8 mouse cellular contexts compared by ENCODE assay signal in genomic region chr13:110395916-110396685, GRCm38 (mm10). TPM values are rescaled to one million over a fixed set of nuclear protein-coding genes. Genes with fewer than 3 reads are reported as not detected.
DNase-seq lines count a peak whose midpoint lies in the region; ATAC-seq and TF ChIP-seq lines count a peak whose summit lies in the region.

No protein-coding gene starts in this region.

- TF ChIP-seq CTCF in C2C12 (IDR thresholded peaks at IDR 0.05; ENCODE audit: control insufficient read depth, insufficient read depth, insufficient read length): no peak

- peak overlapping the region; percentile 92 for H3ac ChIP-seq in C2C12 (ENCODE audit: control insufficient read depth, insufficient read length, low read depth)

- peaks cover 17 to 33% of the 10 kb centered on the region in 2 experiments for H3K4me1 ChIP-seq in heart, embryonic 14.5 days (ENCODE audit: control insufficient read depth in 2 of 2, insufficient read depth in 2 of 2, low read length in 2 of 2)
- no peaks in the 10 kb centered on the region for H3K4me1 ChIP-seq in limb, embryonic 15.5 days
- H3K4me1 ChIP-seq in neural tube, embryonic 15.5 days: peaks cover 21% of the 10 kb centered on the region

- DNase-seq in brain, adult 2 months (ENCODE audit: low read depth, low spot score): peak; percentile 26
- no peak for DNase-seq in layer of hippocampus, adult 9-10 months (ENCODE audit: low spot score)
- no peak for DNase-seq in cerebellum, adult 9-11 months

- peaks cover 42% of the 10 kb centered on the region for H3K79me3 ChIP-seq in C2C12 (ENCODE audit: low read depth)

- peak overlapping the region; percentile 81 to 84 for H3K27ac ChIP-seq in heart, embryonic 14.5 days (replicated peaks in 1 of 2; ENCODE audit: control insufficient read depth in 1 of 2, insufficient read depth in 1 of 2, low read depth in 2 of 2, low read length in 2 of 2)
- peak overlapping the region; percentile 86; the same call in 1 of the 2 replicates for H3K27ac ChIP-seq in limb, embryonic 15.5 days
- H3K27ac ChIP-seq in neural tube, embryonic 15.5 days (replicated peaks): peak overlapping the region; percentile 92

- no peaks in the 10 kb centered on the region for H3K9me3 ChIP-seq in heart, embryonic 14.5 days (ENCODE audit: control insufficient read depth, low read length)
- H3K9me3 ChIP-seq in limb, embryonic 15.5 days: no peaks in the 10 kb centered on the region
- H3K9me3 ChIP-seq in neural tube, embryonic 15.5 days (replicated peaks): no peaks in the 10 kb centered on the region

- no peak for ATAC-seq in heart, embryonic 14.5 days (ENCODE audit: insufficient number of reproducible peaks, insufficient read depth, low FRiP score, low read depth)
- no peak for ATAC-seq in limb, embryonic 15.5 days (ENCODE audit: insufficient number of reproducible peaks, low FRiP score, low TSS enrichment, low read depth)
- no peak for ATAC-seq in neural tube, embryonic 15.5 days (ENCODE audit: low FRiP score)
- no peak for ATAC-seq in monocyte, adult 5-6 weeks (replicated peaks; ENCODE audit: insufficient number of reproducible peaks, low FRiP score, low TSS enrichment, poor library complexity, severe bottlenecking)

- peaks cover 52% of the 10 kb centered on the region for H3K36me3 ChIP-seq in C2C12 (ENCODE audit: control insufficient read depth, insufficient read depth)
- peaks cover 51% of the 10 kb centered on the region for H3K36me3 ChIP-seq in heart, embryonic 14.5 days (ENCODE audit: control insufficient read depth, insufficient read depth, low read length)
- peaks cover 35% of the 10 kb centered on the region for H3K36me3 ChIP-seq in limb, embryonic 15.5 days
- H3K36me3 ChIP-seq in neural tube, embryonic 15.5 days: peaks cover 37% of the 10 kb centered on the region

- no peaks in the 10 kb centered on the region for H3K27me3 ChIP-seq in C2C12 (ENCODE audit: control insufficient read depth, insufficient read depth, insufficient read length)
- no peaks in the 10 kb centered on the region for H3K27me3 ChIP-seq in heart, embryonic 14.5 days (ENCODE audit: control insufficient read depth, insufficient read depth, low read length)
- no peaks in the 10 kb centered on the region for H3K27me3 ChIP-seq in limb, embryonic 15.5 days
- no peaks in the 10 kb centered on the region for H3K27me3 ChIP-seq in neural tube, embryonic 15.5 days (replicated peaks)

- H3K9ac ChIP-seq in heart, embryonic 14.5 days (ENCODE audit: low read length): peak overlapping the region; percentile 97
- peak overlapping the region; percentile 82 for H3K9ac ChIP-seq in limb, embryonic 15.5 days
- H3K9ac ChIP-seq in neural tube, embryonic 15.5 days (replicated peaks): peak overlapping the region; percentile 77

- H3K4me2 ChIP-seq in heart, embryonic 14.5 days (ENCODE audit: low read length): peak overlapping the region; percentile 72
- peak overlapping the region; percentile 99 for H3K4me2 ChIP-seq in limb, embryonic 15.5 days
- H3K4me2 ChIP-seq in neural tube, embryonic 15.5 days: peak overlapping the region; percentile 99

- WGBS in heart, embryonic 14.5 days: 4% methylated on average over 21 of the region's 21 CpGs
- 3% methylated on average over 21 of the region's 21 CpGs for WGBS in limb, embryonic 15.5 days
- 18% methylated on average over 21 of the region's 21 CpGs for WGBS in neural tube, embryonic 15.5 days

- peaks cover 59% of the 10 kb centered on the region for H3K79me2 ChIP-seq in C2C12 (ENCODE audit: control insufficient read depth, insufficient read depth)

- H3K4me3 ChIP-seq in C2C12 (ENCODE audit: insufficient read depth, poor library complexity, severe bottlenecking): peak overlapping the region; percentile 82
- H3K4me3 ChIP-seq in heart, embryonic 14.5 days (ENCODE audit: control insufficient read depth in 1 of 2, insufficient read depth in 1 of 2, low read depth in 1 of 2, low read length in 2 of 2): peak overlapping the region; percentile 73 to 86
- peak overlapping the region; percentile 72 for H3K4me3 ChIP-seq in limb, embryonic 15.5 days
- peak overlapping the region; percentile 60 for H3K4me3 ChIP-seq in neural tube, embryonic 15.5 days (replicated peaks)

TF ChIP-seq in C2C12, 6 proteins besides CTCF, POLR2A, EP300 and RAD21:
- TF ChIP-seq CEBPB (IDR thresholded peaks at IDR 0.05; ENCODE audit: low read depth) (no peak), MYOD1 (IDR thresholded peaks at IDR 0.05; ENCODE audit: control insufficient read depth, insufficient read length, low read depth) (no peak), FOSL1 (IDR thresholded peaks at IDR 0.05; ENCODE audit: insufficient read depth, low read length, poor library complexity, severe bottlenecking) (no peak), USF1 (IDR thresholded peaks at IDR 0.05; ENCODE audit: low read depth) (no peak), MYOG (IDR thresholded peaks at IDR 0.05; ENCODE audit: control insufficient read depth, extremely low read depth, insufficient read length) (no peak), MAX (IDR thresholded peaks at IDR 0.05) (no peak)

RNA-seq across cellular contexts. Expression of gene Plk2, which starts 1.3 kb away (rescaled TPM):
- 48.8 TPM for polyA plus RNA-seq in C2C12 (2012; fragmentation: generic; extraction: Trizol)
- polyA plus RNA-seq in heart, embryonic 14.5 days (2014; fragmentation: Nextera tagmentation; extraction: Ambion mirVana): 113 and 116 TPM in 2 replicates
- polyA plus RNA-seq in limb, embryonic 15.5 days (2015; fragmentation: Nextera tagmentation; extraction: Ambion mirVana): 117 and 120 TPM in 2 replicates
- polyA plus RNA-seq in neural tube, embryonic 15.5 days (2015; fragmentation: Nextera tagmentation; extraction: Ambion mirVana): 104 and 125 TPM in 2 replicates
- total RNA-seq in monocyte, adult 5-6 weeks (2017): 76.3 to 137 TPM (median 92.8 TPM) in 3 replicates

RNA-seq across cellular contexts. Expression of gene Gapt, which starts 39.1 kb away (rescaled TPM):
- polyA plus RNA-seq in C2C12 (2012; fragmentation: generic; extraction: Trizol): not detected
- 0.12 TPM in 1 of 2 replicates, not detected in the other for polyA plus RNA-seq in heart, embryonic 14.5 days (2014; fragmentation: Nextera tagmentation; extraction: Ambion mirVana)
- 0.14 and 0.45 TPM in 2 replicates for polyA plus RNA-seq in limb, embryonic 15.5 days (2015; fragmentation: Nextera tagmentation; extraction: Ambion mirVana)
- polyA plus RNA-seq in neural tube, embryonic 15.5 days (2015; fragmentation: Nextera tagmentation; extraction: Ambion mirVana): 0.17 TPM in 1 of 2 replicates, not detected in the other
- total RNA-seq in monocyte, adult 5-6 weeks (2017): 4.9 to 12.7 TPM (median 12.1 TPM) in 3 replicates
